Mouse (Mus musculus) limb, embryonic 15.5 days (tissue): ENCODE data around the gene Ptpa. TPM values are rescaled to one million over a fixed set of nuclear protein-coding genes. Genes with fewer than 3 reads are reported as not detected.

ENCODE experiments used
- ATAC-seq: fragments of 200-750 bp; cut with Nextera tagmentation; 2 replicates; pipeline ENCODE4 v1.8.0; 2017; ENCODE audit warnings: low read depth, moderate TSS enrichment; ENCODE audit not compliant: insufficient number of reproducible peaks, low FRiP score, low TSS enrichment
- H3K27ac ChIP-seq: fragments of 300-500 bp; sonication (generic); 2 replicates; pipeline ENCODE4 v1.5.1; 2015; ENCODE audit warnings: moderate library complexity, mild to moderate bottlenecking, inconsistent platforms
- H3K27me3 ChIP-seq: fragments of 300-500 bp; sonication (generic); 2 replicates; pipeline ENCODE4 v1.6.1; 2015; ENCODE audit warnings: inconsistent platforms
- H3K36me3 ChIP-seq: fragments of 300-500 bp; sonication (generic); 2 replicates; pipeline ENCODE4 v1.6.1; 2015; ENCODE audit warnings: inconsistent platforms
- H3K4me1 ChIP-seq: fragments of 300-500 bp; sonication (generic); 2 replicates; pipeline ENCODE4 v1.6.1; 2015; ENCODE audit warnings: inconsistent platforms
- H3K4me2 ChIP-seq: fragments of 300-500 bp; sonication (generic); 2 replicates; pipeline ENCODE4 v1.6.1; 2015; ENCODE audit warnings: mild to moderate bottlenecking, inconsistent platforms
- H3K4me3 ChIP-seq: fragments of 300-500 bp; sonication (generic); 2 replicates; pipeline ENCODE4 v1.5.1; 2015; ENCODE audit warnings: mild to moderate bottlenecking, inconsistent platforms
- H3K9ac ChIP-seq: fragments of 300-500 bp; sonication (generic); 2 replicates; pipeline ENCODE4 v1.6.1; 2015; ENCODE audit warnings: inconsistent platforms
- H3K9me3 ChIP-seq: fragments of 300-500 bp; sonication (generic); 2 replicates; pipeline ENCODE4 v1.6.1; 2016; ENCODE audit warnings: inconsistent platforms
- WGBS: fragments of 180-500 bp; shearing (Covaris S2); methylation state at CpG from one replicate; pipeline ENCODE4 v1.1.7; 2015; 5-methylcytosine and 5-hydroxymethylcytosine counted together
- polyA plus RNA-seq: library from polyadenylated mRNA; unstranded; fragments of >200 nt; fragmentation: Nextera tagmentation; extraction: Ambion mirVana; gene quantifications from 2 replicates; pipeline ENCODE4 v1.2.1, GENCODE M21; 2015

The Ptpa gene
- polyA plus RNA-seq, 1 experiment from 2014 or later, result 149 TPM

GRCm38 (mm10) chr2:30453570-30453969 lies 37.7 kb downstream of the Ptpa start:
- Histone ChIP-seq H3K9ac (no peak overlapping the region), H3K4me2 (no peak overlapping the region), H3K27ac (peak overlapping the region; percentile 27), H3K9me3 (no peaks in the 10 kb centered on the region), H3K36me3 (peaks cover 34% of the 10 kb centered on the region), H3K4me3 (no peak overlapping the region), H3K27me3 (no peaks in the 10 kb centered on the region), H3K4me1 (0 out of 2 replicates have a peak, but pooled peaks cover 9% of the 10 kb centered on the region)
- WGBS, result 83% methylated on average over 3 of the region's 3 CpGs
- ATAC-seq, result no peak

GRCm38 (mm10) chr2:30454587-30454986 lies 38.7 kb downstream of the Ptpa start:
- Histone ChIP-seq H3K4me3 (no peak overlapping the region), H3K27ac (no peak overlapping the region), H3K4me2 (no peak overlapping the region), H3K9me3 (no peaks in the 10 kb centered on the region), H3K9ac (no peak overlapping the region), H3K36me3 (peaks cover 33% of the 10 kb centered on the region), H3K4me1 (0 out of 2 replicates have a peak, but pooled peaks cover 9% of the 10 kb centered on the region), H3K27me3 (no peaks in the 10 kb centered on the region)
- WGBS, result 79% methylated on average over 5 of the region's 5 CpGs
- ATAC-seq, result no peak

- ATAC-seq, result no peak
- Histone ChIP-seq H3K27me3 (no peaks in the 10 kb centered on the region), H3K9me3 (no peaks in the 10 kb centered on the region), H3K4me1 (0 out of 2 replicates have a peak, but pooled peaks cover 9% of the 10 kb centered on the region), H3K4me3 (no peak overlapping the region), H3K27ac (0 out of 2 replicates have a peak overlapping the region, but pooled peaks have one; percentile 39), H3K9ac (no peak overlapping the region), H3K36me3 (peaks cover 17% of the 10 kb centered on the region), H3K4me2 (no peak overlapping the region)
- 71% methylated on average over 13 of the region's 13 CpGs for WGBS
These were observed 40.5 kb downstream of the Ptpa start for GRCm38 (mm10) chr2:30456104-30456980.

GRCm38 (mm10) chr2:30458349-30458748 lies 42.5 kb downstream of the Ptpa start:
- Histone ChIP-seq H3K36me3 (peaks cover 11% of the 10 kb centered on the region), H3K4me1 (peaks cover 14% of the 10 kb centered on the region), H3K27ac (peak overlapping the region; percentile 4), H3K4me2 (no peak overlapping the region), H3K9me3 (no peaks in the 10 kb centered on the region), H3K4me3 (no peak overlapping the region), H3K9ac (no peak overlapping the region), H3K27me3 (no peaks in the 10 kb centered on the region)
- 54% methylated on average over 6 of the region's 6 CpGs for WGBS
- ATAC-seq, result no peak

- ATAC-seq, result no peak
- no peaks in the 10 kb centered on the region for H3K9me3 ChIP-seq
- no peak overlapping the region for H3K4me3 ChIP-seq
- 89% methylated on average over 6 of the region's 6 CpGs for WGBS
- no peak overlapping the region for H3K9ac ChIP-seq
- peaks cover 6% of the 10 kb centered on the region; the same call in 1 of the 2 replicates for H3K36me3 ChIP-seq
- no peaks in the 10 kb centered on the region for H3K27me3 ChIP-seq
- peaks cover 23% of the 10 kb centered on the region for H3K4me1 ChIP-seq
- no peak overlapping the region for H3K4me2 ChIP-seq
- no peak overlapping the region for H3K27ac ChIP-seq
These were observed 43.4 kb downstream of the Ptpa start for GRCm38 (mm10) chr2:30459241-30459640.

GRCm38 (mm10) chr2:30463341-30463761 lies 47.5 kb downstream of the Ptpa start:
- Histone ChIP-seq H3K27ac (peak overlapping the region; percentile 81), H3K9ac (0 out of 2 replicates have a peak overlapping the region, but pooled peaks have one; percentile 4)
- WGBS, result 6% methylated on average over 5 of the region's 5 CpGs

GRCm38 (mm10) chr2:30463904-30464330 lies 48.1 kb downstream of the Ptpa start:
- no peaks in the 10 kb centered on the region for H3K9me3 ChIP-seq
- H3K36me3 ChIP-seq, result peaks cover 4% of the 10 kb centered on the region; the same call in 1 of the 2 replicates
- peaks cover 33% of the 10 kb centered on the region for H3K4me1 ChIP-seq
- WGBS, result under 1% methylated on average over 9 of the region's 9 CpGs
- H3K27me3 ChIP-seq, result no peaks in the 10 kb centered on the region
- H3K4me3 ChIP-seq, result peak overlapping the region; percentile 27
- no peak overlapping the region for H3K9ac ChIP-seq
- H3K27ac ChIP-seq, result peak overlapping the region; percentile 81
- peak; percentile 75 for ATAC-seq
- peak overlapping the region; percentile 52 for H3K4me2 ChIP-seq

More at GRCm38 (mm10) chr2:30463341-30463761, 47.5 kb downstream of the Ptpa start:
- 0 out of 2 replicates have a peak, but pooled peaks have one; percentile 12 for ATAC-seq
- H3K4me1 ChIP-seq, result peaks cover 28% of the 10 kb centered on the region
- peak overlapping the region; percentile 27; the same call in 1 of the 2 replicates for H3K4me3 ChIP-seq
- H3K36me3 ChIP-seq, result peaks cover 6% of the 10 kb centered on the region; the same call in 1 of the 2 replicates
- H3K9me3 ChIP-seq, result no peaks in the 10 kb centered on the region
- peak overlapping the region; percentile 52 for H3K4me2 ChIP-seq
- H3K27me3 ChIP-seq, result no peaks in the 10 kb centered on the region

GRCm38 (mm10) chr2:30464411-30464810 lies 48.6 kb downstream of the Ptpa start:
- H3K9ac ChIP-seq, result no peak overlapping the region
- peaks cover 37% of the 10 kb centered on the region for H3K4me1 ChIP-seq
- H3K4me3 ChIP-seq, result peak overlapping the region; percentile 27; the same call in 1 of the 2 replicates
- H3K27me3 ChIP-seq, result no peaks in the 10 kb centered on the region
- no peak for ATAC-seq
- peak overlapping the region; percentile 81 for H3K27ac ChIP-seq
- H3K4me2 ChIP-seq, result peak overlapping the region; percentile 52
- WGBS, result 60% methylated on average over 5 of the region's 5 CpGs
- no peaks in the 10 kb centered on the region for H3K36me3 ChIP-seq
- H3K9me3 ChIP-seq, result no peaks in the 10 kb centered on the region

- Histone ChIP-seq H3K36me3 (no peaks in the 10 kb centered on the region), H3K9ac (no peak overlapping the region), H3K4me3 (no peak overlapping the region), H3K4me2 (no peak overlapping the region), H3K9me3 (no peaks in the 10 kb centered on the region), H3K4me1 (peaks cover 55% of the 10 kb centered on the region), H3K27ac (no peak overlapping the region), H3K27me3 (no peaks in the 10 kb centered on the region)
- WGBS, result 48% methylated on average over 4 of the region's 4 CpGs
- ATAC-seq, result no peak
These were observed 50.9 kb downstream of the Ptpa start for GRCm38 (mm10) chr2:30466787-30467186.

GRCm38 (mm10) chr2:30469009-30469408 lies 53.2 kb downstream of the Ptpa start:
- H3K4me3 ChIP-seq, result peak overlapping the region; percentile 83; the same call in 1 of the 2 replicates
- H3K27me3 ChIP-seq, result no peaks in the 10 kb centered on the region
- H3K4me2 ChIP-seq, result peak overlapping the region; percentile 96
- H3K27ac ChIP-seq, result no peak overlapping the region
- no peaks in the 10 kb centered on the region for H3K36me3 ChIP-seq
- no peak for ATAC-seq
- WGBS, result 58% methylated on average over 6 of the region's 6 CpGs
- H3K4me1 ChIP-seq, result peaks cover 43% of the 10 kb centered on the region
- H3K9ac ChIP-seq, result no peak overlapping the region
- H3K9me3 ChIP-seq, result no peaks in the 10 kb centered on the region

- peak overlapping the region; percentile 83 for H3K4me3 ChIP-seq
- H3K9ac ChIP-seq, result peak overlapping the region; percentile 72
- H3K4me2 ChIP-seq, result peak overlapping the region; percentile 96
- peak overlapping the region; percentile 97 for H3K27ac ChIP-seq
- no peaks in the 10 kb centered on the region for H3K27me3 ChIP-seq
- peak; percentile 30 for ATAC-seq
- H3K9me3 ChIP-seq, result no peaks in the 10 kb centered on the region
- peaks cover 45% of the 10 kb centered on the region for H3K4me1 ChIP-seq
- 0% methylated on average over 19 of the region's 19 CpGs for WGBS
- no peaks in the 10 kb centered on the region for H3K36me3 ChIP-seq
These were observed 53.9 kb downstream of the Ptpa start for GRCm38 (mm10) chr2:30469796-30470142.
